Mouse (Mus musculus) ES-E14 (cell line): ENCODE data around the gene Tas2r103. TPM values are rescaled to one million over a fixed set of nuclear protein-coding genes. Genes with fewer than 3 reads are reported as not detected.

Source experiments
- DNase-seq: peaks from one replicate; pipeline ENCODE4 v3.0.0-alpha.2; 2013; ENCODE audit warnings: low read depth, low spot score
- H3K27ac ChIP-seq: 2 replicates; pipeline ENCODE4 v1.5.1; 2012; ENCODE audit warnings: low read depth, mild to moderate bottlenecking, low read length, moderate library complexity, mixed read lengths; ENCODE audit not compliant: poor library complexity, insufficient read depth, severe bottlenecking
- H3K36me3 ChIP-seq: 2 replicates; pipeline ENCODE4 v1.6.1; 2012; ENCODE audit warnings: mild to moderate bottlenecking, low read length, moderate library complexity, mixed read lengths; ENCODE audit not compliant: control insufficient read depth, poor library complexity, insufficient read depth, severe bottlenecking
- H3K4me1 ChIP-seq, 2 experiments: fragments of 150-350 bp in 1 of 2; sonication (generic) in 1 of 2; 2 replicates each; pipeline ENCODE4 v1.6.1; 2012; ENCODE audit warnings: low read length in 2 of 2, mild to moderate bottlenecking in 1 of 2, mixed read lengths in 1 of 2; ENCODE audit not compliant: control insufficient read depth in 2 of 2, insufficient read depth in 2 of 2, poor library complexity in 1 of 2
- H3K4me3 ChIP-seq, 2 experiments: fragments of 150-350 bp in 1 of 2; sonication (generic) in 1 of 2; 2 replicates each; pipeline ENCODE4 v1.5.1; 2012; ENCODE audit warnings: low read length in 2 of 2, low read depth in 1 of 2, mild to moderate bottlenecking in 1 of 2, mixed read lengths in 1 of 2; ENCODE audit not compliant: insufficient read depth in 1 of 2, poor library complexity in 1 of 2, severe bottlenecking in 1 of 2
- H3K9ac ChIP-seq: 2 replicates; pipeline ENCODE4 v1.6.1; 2012; ENCODE audit warnings: low read depth, mild to moderate bottlenecking, low read length, mixed read lengths; ENCODE audit not compliant: poor library complexity, insufficient read depth, severe bottlenecking
- H3K9me3 ChIP-seq: fragments of 150-350 bp; sonication (generic); 2 replicates; pipeline ENCODE4 v1.6.1; 2012; ENCODE audit warnings: low read depth, mild to moderate bottlenecking, low read length; ENCODE audit not compliant: control insufficient read depth, insufficient read depth
- CHD2 ChIP-seq: IDR thresholded peaks from 2 replicates; pipeline ENCODE4 v1.6.1; 2014; ENCODE audit warnings: mild to moderate bottlenecking, low read depth, low read length, inconsistent platforms
- HCFC1 ChIP-seq: IDR thresholded peaks from 2 replicates; pipeline ENCODE4 v1.6.1; 2012; ENCODE audit warnings: low read length, inconsistent platforms, borderline replicate concordance; ENCODE audit not compliant: insufficient read depth
- MAFK ChIP-seq: IDR thresholded peaks from 2 replicates; pipeline ENCODE4 v1.6.1; 2014; ENCODE audit warnings: mild to moderate bottlenecking, low read depth, low read length, inconsistent platforms; ENCODE audit not compliant: insufficient read depth
- ZC3H11A ChIP-seq: IDR thresholded peaks from 2 replicates; pipeline ENCODE4 v1.6.1; 2012; ENCODE audit warnings: low read depth, mild to moderate bottlenecking, inconsistent platforms, low read length, borderline replicate concordance
- ZNF384 ChIP-seq: IDR thresholded peaks from 2 replicates; pipeline ENCODE4 v1.6.1; 2012; ENCODE audit warnings: low read depth, low read length, inconsistent platforms
- in situ Hi-C, 2 experiments: fragments of 600-800 bp; cut with MboI; formaldehyde crosslinking; loops; one replicate each; pipeline ENCODE4 v1.15.1; 2025; ENCODE audit warnings: low sequenced_read_pairs in 2 of 2, inconsistent platforms in 1 of 2; ENCODE audit not compliant: unreplicated experiment in 2 of 2
- total RNA-seq: library from RNA; depleted of rRNA; stranded (reverse); fragments of 300-350 nt; gene quantifications from 2 replicates; pipeline ENCODE4 v1.2.3, GENCODE M21; 2012; rRNA removed

Tas2r103 gene
- total RNA-seq: not detected in 2 replicates

GRCm38 (mm10) chr6:133037001-133037400 lies at the start of gene Tas2r103:
Tas2r103 (minus strand) TSS chr6:133037101.
- Histone ChIP-seq H3K4me1 (no peaks in the 10 kb centered on the region), H3K27ac (no peak within 1 kb of the TSS), H3K4me3 (no peak within 1 kb of the TSS), H3K36me3 (no peaks in the 10 kb centered on the region), H3K9ac (no peak within 1 kb of the TSS), H3K9me3 (no peaks in the 10 kb centered on the region)
- in situ Hi-C loops: no loop called here
- DNase-seq: no peak
- TF ChIP-seq ZNF384: no peak
- TF ChIP-seq CHD2: no peak
- no peak for TF ChIP-seq ZC3H11A
- TF ChIP-seq MAFK: no peak
- TF ChIP-seq HCFC1: no peak

- Histone ChIP-seq H3K4me3 (no peak within 1 kb of the TSS), H3K36me3 (no peaks in the 10 kb centered on the region), H3K9ac (no peak within 1 kb of the TSS), H3K9me3 (no peaks in the 10 kb centered on the region), H3K4me1 (no peaks in the 10 kb centered on the region), H3K27ac (no peak within 1 kb of the TSS)
- DNase-seq: no peak
- TF ChIP-seq HCFC1: no peak
- no peak for TF ChIP-seq MAFK
- TF ChIP-seq ZC3H11A: no peak
- TF ChIP-seq CHD2: no peak
- no peak for TF ChIP-seq ZNF384
- in situ Hi-C loops: no loop called here
These were observed 18.8 kb upstream of the Tas2r103 start, which contains the start of gene Tas2r140 for GRCm38 (mm10) chr6:133055716-133056115. Tas2r140 (minus strand) TSS chr6:133055816.

Other genes starting within 250 kb of the Tas2r103 start
- gene Tas2r117, start 234.3 kb downstream of the Tas2r103 start, total RNA-seq: not detected in 2 replicates
- gene Tas2r123, start 190.0 kb downstream of the Tas2r103 start, total RNA-seq: not detected in 2 replicates
- not detected in 2 replicates for gene Tas2r116, start 181.7 kb downstream of the Tas2r103 start, total RNA-seq
- gene Tas2r110, start 169.1 kb downstream of the Tas2r103 start, total RNA-seq: not detected in 2 replicates
- gene Tas2r113, start 144.1 kb downstream of the Tas2r103 start, total RNA-seq: not detected in 2 replicates
- gene Tas2r125, start 127.5 kb downstream of the Tas2r103 start, total RNA-seq: not detected in 2 replicates
- gene Tas2r129, start 86.0 kb downstream of the Tas2r103 start, total RNA-seq: not detected in 2 replicates
- gene Tas2r131, start 79.2 kb downstream of the Tas2r103 start, total RNA-seq: not detected in 2 replicates
- gene Tas2r109, start 56.1 kb downstream of the Tas2r103 start, total RNA-seq: not detected in 2 replicates
- not detected in 2 replicates for gene Tas2r140, start 18.7 kb upstream of the Tas2r103 start, total RNA-seq
- gene Smim10l1, start 67.8 kb upstream of the Tas2r103 start, total RNA-seq: 10.2 and 10.4 TPM in 2 replicates